11 mouse cellular contexts compared by ENCODE assay signal in genomic region chr11:76429046-76429445, GRCm38 (mm10). TPM values are rescaled to one million over a fixed set of nuclear protein-coding genes. Genes with fewer than 3 reads are reported as not detected.
DNase-seq lines count a peak whose midpoint lies in the region; ATAC-seq and TF ChIP-seq lines count a peak whose summit lies in the region.
"Had no signal": no experiment of that assay in that cellular context is flagged by ENCODE, and none has a peak within 500 bp of the region (broad histone marks: within the 10 kb centered on the region; RNA-seq: fewer than 3 reads in every experiment).

No protein-coding gene starts in this region.

- H3K27ac ChIP-seq in heart, embryonic 15.5 days = peak overlapping the region; percentile 78
- peak overlapping the region; percentile 98 for H3K27ac ChIP-seq in embryonic facial prominence, embryonic 12.5 days
- H3K27ac ChIP-seq in midbrain, embryonic 14.5 days (replicated peaks; ENCODE audit: low read depth, low read length) = peak overlapping the region; percentile 49
- H3K27ac ChIP-seq in cerebellum, adult 2 months (ENCODE audit: insufficient read depth, low read length) = no peak overlapping the region

- peaks cover 5% of the 10 kb centered on the region; the same call in 1 of the 2 replicates for H3K36me3 ChIP-seq in heart, embryonic 15.5 days
- peaks cover 19% of the 10 kb centered on the region for H3K36me3 ChIP-seq in embryonic facial prominence, embryonic 12.5 days
- H3K36me3 ChIP-seq in midbrain, embryonic 14.5 days (ENCODE audit: control insufficient read depth, insufficient read depth, low read length) = peaks cover 46% of the 10 kb centered on the region

- H3K9ac ChIP-seq in heart, embryonic 15.5 days = no peak overlapping the region
- H3K9ac ChIP-seq in embryonic facial prominence, embryonic 12.5 days = no peak overlapping the region
- no peak overlapping the region for H3K9ac ChIP-seq in midbrain, embryonic 14.5 days (replicated peaks; ENCODE audit: low read length)
- H3K9ac ChIP-seq: midbrain, embryonic 12.5 days had no signal

- WGBS in heart, embryonic 15.5 days = 56% methylated on average over 4 of the region's 4 CpGs
- 43% methylated on average over 4 of the region's 4 CpGs for WGBS in embryonic facial prominence, embryonic 12.5 days
- 57% methylated on average over 4 of the region's 4 CpGs for WGBS in midbrain, embryonic 14.5 days
- 68% methylated on average over 4 of the region's 4 CpGs for WGBS in cerebellum, adult 2 months

- ATAC-seq in heart, embryonic 15.5 days (replicated peaks; ENCODE audit: insufficient number of reproducible peaks, insufficient read depth, low FRiP score, low read depth) = 0 out of 2 replicates have a peak, but pooled peaks have one; percentile 23
- ATAC-seq in embryonic facial prominence, embryonic 12.5 days (ENCODE audit: insufficient number of reproducible peaks, insufficient read depth, low FRiP score, low TSS enrichment) = no peak
- ATAC-seq in midbrain, embryonic 14.5 days (ENCODE audit: low FRiP score, low TSS enrichment) = no peak

- H3K27me3 ChIP-seq in heart, embryonic 15.5 days = no peaks in the 10 kb centered on the region
- H3K27me3 ChIP-seq in embryonic facial prominence, embryonic 12.5 days = no peaks in the 10 kb centered on the region
- H3K27me3 ChIP-seq in midbrain, embryonic 14.5 days (ENCODE audit: control insufficient read depth, insufficient read depth, low read length) = no peaks in the 10 kb centered on the region
- H3K27me3 ChIP-seq in cerebellum, adult 2 months (ENCODE audit: control insufficient read depth, insufficient read depth, low read length) = no peaks in the 10 kb centered on the region
- H3K27me3 ChIP-seq: midbrain, embryonic 12.5 days had no signal

- H3K4me1 ChIP-seq in heart, embryonic 15.5 days (replicated peaks) = peaks cover 71% of the 10 kb centered on the region
- peaks cover 29% of the 10 kb centered on the region for H3K4me1 ChIP-seq in embryonic facial prominence, embryonic 12.5 days
- 0 out of 2 replicates have a peak, but pooled peaks cover 5% of the 10 kb centered on the region for H3K4me1 ChIP-seq in midbrain, embryonic 14.5 days (ENCODE audit: control insufficient read depth, insufficient read depth, low read length)
- H3K4me1 ChIP-seq in cerebellum, adult 2 months (ENCODE audit: control insufficient read depth, insufficient read depth, low read length) = no peaks in the 10 kb centered on the region

- no peaks in the 10 kb centered on the region for H3K9me3 ChIP-seq in heart, embryonic 15.5 days (replicated peaks)
- no peaks in the 10 kb centered on the region for H3K9me3 ChIP-seq in embryonic facial prominence, embryonic 12.5 days
- H3K9me3 ChIP-seq in midbrain, embryonic 14.5 days (ENCODE audit: control insufficient read depth, low read length) = no peaks in the 10 kb centered on the region
- H3K9me3 ChIP-seq: midbrain, embryonic 12.5 days had no signal

- no peak for TF ChIP-seq CTCF in cerebellum, adult 2 months (IDR thresholded peaks at IDR 0.05; ENCODE audit: borderline replicate concordance, insufficient read depth, low read depth, low read length)

- no peak for DNase-seq in heart, adult 9 months (ENCODE audit: low spot score in 2 of 2)
- DNase-seq in ES-CJ7 (ENCODE audit: low read depth, low spot score) = peak; percentile 39
- no peak for DNase-seq in midbrain, embryonic 14.5 days
- no peak for DNase-seq in spleen, postnatal 4 days (ENCODE audit: low spot score in 2 of 2)
- no peak for DNase-seq in testis, postnatal 10 days (ENCODE audit: low spot score)
- no peak for DNase-seq in cerebellum, adult 2 months
- DNase-seq: cerebellum, adult 11-12 months; gastrocnemius, postnatal 36 days had no signal

- TF ChIP-seq POLR2A in cerebellum, adult 2 months (IDR thresholded peaks at IDR 0.05; ENCODE audit: borderline replicate concordance, insufficient read depth, low read length) = no peak

- no peak overlapping the region for H3K4me3 ChIP-seq in heart, embryonic 15.5 days
- H3K4me3 ChIP-seq in embryonic facial prominence, embryonic 12.5 days = no peak overlapping the region
- H3K4me3 ChIP-seq in midbrain, embryonic 14.5 days (replicated peaks; ENCODE audit: low read depth, low read length) = no peak overlapping the region
- no peak overlapping the region for H3K4me3 ChIP-seq in cerebellum, adult 2 months (replicated peaks; ENCODE audit: insufficient read depth, low read depth, low read length)
- H3K4me3 ChIP-seq: midbrain, embryonic 12.5 days had no signal

- H3K4me2 ChIP-seq in heart, embryonic 15.5 days = no peak overlapping the region
- H3K4me2 ChIP-seq in embryonic facial prominence, embryonic 12.5 days (replicated peaks) = no peak overlapping the region
- H3K4me2 ChIP-seq in midbrain, embryonic 14.5 days (ENCODE audit: low read length) = no peak overlapping the region
- H3K4me2 ChIP-seq: midbrain, embryonic 12.5 days had no signal

RNA-seq across cellular contexts. Expression of gene Timm22, which starts 22.3 kb away (rescaled TPM):
- polyA plus RNA-seq in heart, embryonic 15.5 days (2015; fragmentation: Nextera tagmentation; extraction: Ambion mirVana) = 79.9 and 84.9 TPM in 2 replicates
- polyA plus RNA-seq in embryonic facial prominence, embryonic 12.5 days (2016; fragmentation: Nextera tagmentation; extraction: Ambion mirVana) = 142 TPM in 2 replicates
- 111 and 120 TPM in 2 replicates for polyA plus RNA-seq in midbrain, embryonic 14.5 days (2014; fragmentation: Nextera tagmentation; extraction: Ambion mirVana)
- polyA plus RNA-seq in cerebellum, adult 2 months (2012; rRNA removed) = 27.2 and 33.7 TPM in 2 replicates

RNA-seq across cellular contexts. Expression of gene Nxn, which starts 30.1 kb away (rescaled TPM):
- 18.6 and 26.0 TPM in 2 replicates for polyA plus RNA-seq in heart, embryonic 15.5 days (2015; fragmentation: Nextera tagmentation; extraction: Ambion mirVana)
- 72.1 and 77.9 TPM in 2 replicates for polyA plus RNA-seq in embryonic facial prominence, embryonic 12.5 days (2016; fragmentation: Nextera tagmentation; extraction: Ambion mirVana)
- 21.9 and 28.2 TPM in 2 replicates for polyA plus RNA-seq in midbrain, embryonic 14.5 days (2014; fragmentation: Nextera tagmentation; extraction: Ambion mirVana)
- 24.3 and 29.8 TPM in 2 replicates for polyA plus RNA-seq in cerebellum, adult 2 months (2012; rRNA removed)
